Mouse (Mus musculus) midbrain, embryonic 14.5 days (tissue): ENCODE measurements around the gene Gmpr. TPM values are rescaled to one million over a fixed set of nuclear protein-coding genes. Genes with fewer than 3 reads are reported as not detected.

Experiments used
- ATAC-seq: fragments of 200-750 bp; cut with Nextera tagmentation; 2 replicates; pipeline ENCODE4 v1.8.0; 2017; ENCODE audit warnings: moderate number of reproducible peaks, moderate library complexity; ENCODE audit not compliant: low FRiP score, low TSS enrichment
- DNase-seq: peaks from one replicate; pipeline ENCODE4 v3.0.0-alpha.2; 2015
- H3K27ac ChIP-seq: fragments of 300-500 bp; sonication (generic); replicated peaks from 2 replicates; pipeline ENCODE4 v1.5.1; 2014; ENCODE audit warnings: mild to moderate bottlenecking, low read depth, low read length, moderate library complexity
- H3K27me3 ChIP-seq: fragments of 300-500 bp; sonication (generic); 2 replicates; pipeline ENCODE4 v1.6.1; 2014; ENCODE audit warnings: low read length, control low read depth, mixed read lengths; ENCODE audit not compliant: control insufficient read depth, insufficient read depth
- H3K36me3 ChIP-seq: fragments of 300-500 bp; sonication (generic); 2 replicates; pipeline ENCODE4 v1.6.1; 2014; ENCODE audit warnings: low read length, control low read depth; ENCODE audit not compliant: control insufficient read depth, insufficient read depth
- H3K4me1 ChIP-seq: fragments of 300-500 bp; sonication (generic); 2 replicates; pipeline ENCODE4 v1.6.1; 2014; ENCODE audit warnings: mild to moderate bottlenecking, antibody characterized with exemption, low read length, control low read depth; ENCODE audit not compliant: control insufficient read depth, insufficient read depth
- H3K4me2 ChIP-seq: fragments of 300-500 bp; sonication (generic); 2 replicates; pipeline ENCODE4 v1.6.1; 2014; ENCODE audit warnings: mild to moderate bottlenecking, low read length, moderate library complexity
- H3K4me3 ChIP-seq: fragments of 300-500 bp; sonication (generic); replicated peaks from 2 replicates; pipeline ENCODE4 v1.5.1; 2014; ENCODE audit warnings: low read depth, low read length
- H3K9ac ChIP-seq: fragments of 300-500 bp; sonication (generic); replicated peaks from 2 replicates; pipeline ENCODE4 v1.6.1; 2014; ENCODE audit warnings: mild to moderate bottlenecking, low read length, moderate library complexity
- H3K9me3 ChIP-seq: fragments of 300-500 bp; sonication (generic); 2 replicates; pipeline ENCODE4 v1.6.1; 2016; ENCODE audit warnings: low read length, control low read depth, mixed read lengths; ENCODE audit not compliant: control insufficient read depth
- WGBS: fragments of 180-500 bp; shearing (Covaris S2); extraction: QIAGEN DNeasy Blood & Tissue Kit; methylation state at CpG from one replicate; pipeline ENCODE4 v1.1.7; 2014; 5-methylcytosine and 5-hydroxymethylcytosine counted together
- polyA plus RNA-seq: library from polyadenylated mRNA; unstranded; fragments of >200 nt; fragmentation: Nextera tagmentation; extraction: Ambion mirVana; gene quantifications from 2 replicates; pipeline ENCODE4 v1.2.1, GENCODE M21; 2014

Gene Gmpr
- polyA plus RNA-seq, 1 experiment from 2014 or later, result 26.1 TPM

- no peaks in the 10 kb centered on the region for H3K36me3 ChIP-seq
- peak; percentile 63 for DNase-seq
- ATAC-seq, result no peak
- no peaks in the 10 kb centered on the region for H3K27me3 ChIP-seq
- no peaks in the 10 kb centered on the region for H3K4me1 ChIP-seq
- 44% methylated on average over 10 of the region's 10 CpGs for WGBS
- no peak overlapping the region for H3K27ac ChIP-seq
- H3K4me2 ChIP-seq, result peak overlapping the region; percentile 9
- peak overlapping the region; percentile 12 for H3K4me3 ChIP-seq
- no peaks in the 10 kb centered on the region for H3K9me3 ChIP-seq
- no peak overlapping the region for H3K9ac ChIP-seq
Observed at GRCm38 (mm10) chr13:45493846-45494245, 13.4 kb upstream of the Gmpr start.

- DNase-seq (no peak), ATAC-seq (no peak)
- WGBS, result 89% methylated on average over 3 of the region's 3 CpGs
- Histone ChIP-seq H3K4me2 (no peak overlapping the region), H3K9me3 (no peaks in the 10 kb centered on the region), H3K27ac (no peak overlapping the region), H3K27me3 (no peaks in the 10 kb centered on the region), H3K36me3 (no peaks in the 10 kb centered on the region), H3K9ac (no peak overlapping the region), H3K4me3 (no peak overlapping the region), H3K4me1 (no peaks in the 10 kb centered on the region)
Observed at GRCm38 (mm10) chr13:45498623-45499022, 8.6 kb upstream of the Gmpr start.

- H3K4me2 ChIP-seq, result no peak overlapping the region
- H3K27ac ChIP-seq, result no peak overlapping the region
- ATAC-seq (no peak), DNase-seq (no peak)
- H3K36me3 ChIP-seq, result no peaks in the 10 kb centered on the region
- H3K4me3 ChIP-seq, result no peak overlapping the region
- no peaks in the 10 kb centered on the region for H3K27me3 ChIP-seq
- no peak overlapping the region for H3K9ac ChIP-seq
- 97% methylated on average over 3 of the region's 3 CpGs for WGBS
- H3K4me1 ChIP-seq, result no peaks in the 10 kb centered on the region
- H3K9me3 ChIP-seq, result no peaks in the 10 kb centered on the region
Observed at GRCm38 (mm10) chr13:45499391-45499790, 7.9 kb upstream of the Gmpr start.

GRCm38 (mm10) chr13:45499906-45500305, 7.3 kb upstream of the Gmpr start:
- Histone ChIP-seq H3K4me3 (no peak overlapping the region), H3K9ac (no peak overlapping the region), H3K36me3 (no peaks in the 10 kb centered on the region), H3K4me1 (no peaks in the 10 kb centered on the region), H3K4me2 (no peak overlapping the region), H3K9me3 (no peaks in the 10 kb centered on the region), H3K27me3 (no peaks in the 10 kb centered on the region), H3K27ac (no peak overlapping the region)
- ATAC-seq, result no peak
- WGBS, result 87% methylated on average over 3 of the region's 3 CpGs
- no peak for DNase-seq

- WGBS, result 92% methylated on average over 5 of the region's 5 CpGs
Observed at GRCm38 (mm10) chr13:45502791-45503190, 4.5 kb upstream of the Gmpr start.

GRCm38 (mm10) chr13:45505546-45505945, 1.7 kb upstream of the Gmpr start:
- Histone ChIP-seq H3K4me1 (peaks cover 14% of the 10 kb centered on the region; the same call in 1 of the 2 replicates), H3K36me3 (no peaks in the 10 kb centered on the region), H3K27ac (no peak overlapping the region), H3K27me3 (peaks cover 5% of the 10 kb centered on the region; the same call in 1 of the 2 replicates), H3K4me3 (no peak overlapping the region), H3K9me3 (no peaks in the 10 kb centered on the region), H3K4me2 (no peak overlapping the region), H3K9ac (no peak overlapping the region)
- 94% methylated on average over 3 of the region's 3 CpGs for WGBS
- no peak for ATAC-seq
- DNase-seq, result no peak

More at GRCm38 (mm10) chr13:45502791-45503190, 4.5 kb upstream of the Gmpr start:
- Histone ChIP-seq H3K4me3 (no peak overlapping the region), H3K9me3 (no peaks in the 10 kb centered on the region), H3K36me3 (no peaks in the 10 kb centered on the region), H3K4me2 (no peak overlapping the region), H3K27ac (no peak overlapping the region), H3K9ac (no peak overlapping the region), H3K27me3 (peaks cover 5% of the 10 kb centered on the region; the same call in 1 of the 2 replicates), H3K4me1 (peaks cover 2% of the 10 kb centered on the region; the same call in 1 of the 2 replicates)
- no peak for ATAC-seq
- DNase-seq, result no peak

- DNase-seq, result peak; percentile 68
- peaks cover 5% of the 10 kb centered on the region; the same call in 1 of the 2 replicates for H3K27me3 ChIP-seq
- no peak; the same call in 1 of the 2 replicates for ATAC-seq
- peak overlapping the region; percentile 66; the same call in 1 of the 2 replicates for H3K9ac ChIP-seq
- peaks cover 14% of the 10 kb centered on the region; the same call in 1 of the 2 replicates for H3K4me1 ChIP-seq
- H3K27ac ChIP-seq, result no peak overlapping the region
- H3K9me3 ChIP-seq, result no peaks in the 10 kb centered on the region
- 2% methylated on average over 8 of the region's 8 CpGs for WGBS
- H3K36me3 ChIP-seq, result no peaks in the 10 kb centered on the region
- H3K4me2 ChIP-seq, result peak overlapping the region; percentile 94
- peak overlapping the region; percentile 52 for H3K4me3 ChIP-seq
Observed at GRCm38 (mm10) chr13:45508495-45508894, 1.3 kb downstream of the Gmpr start.

GRCm38 (mm10) chr13:45509366-45509765, 2.1 kb downstream of the Gmpr start:
- Histone ChIP-seq H3K4me1 (peaks cover 14% of the 10 kb centered on the region; the same call in 1 of the 2 replicates), H3K9me3 (no peaks in the 10 kb centered on the region), H3K9ac (no peak overlapping the region), H3K27me3 (peaks cover 5% of the 10 kb centered on the region; the same call in 1 of the 2 replicates), H3K4me2 (no peak overlapping the region), H3K4me3 (no peak overlapping the region), H3K27ac (no peak overlapping the region), H3K36me3 (no peaks in the 10 kb centered on the region)
- DNase-seq (no peak), ATAC-seq (no peak)
- 67% methylated on average over 6 of the region's 6 CpGs for WGBS

- WGBS, result 90% methylated on average over 6 of the region's 6 CpGs
- Histone ChIP-seq H3K4me1 (peaks cover 21% of the 10 kb centered on the region), H3K36me3 (no peaks in the 10 kb centered on the region), H3K27ac (no peak overlapping the region), H3K9ac (no peak overlapping the region), H3K4me3 (no peak overlapping the region), H3K27me3 (peaks cover 1% of the 10 kb centered on the region; the same call in 1 of the 2 replicates), H3K9me3 (no peaks in the 10 kb centered on the region), H3K4me2 (no peak overlapping the region)
- DNase-seq (no peak), ATAC-seq (no peak)
Observed at GRCm38 (mm10) chr13:45511706-45512435, 4.6 kb downstream of the Gmpr start.
